Comparison of ENCODE assay signal across 8 mouse cellular contexts in the genomic region with DNA sequence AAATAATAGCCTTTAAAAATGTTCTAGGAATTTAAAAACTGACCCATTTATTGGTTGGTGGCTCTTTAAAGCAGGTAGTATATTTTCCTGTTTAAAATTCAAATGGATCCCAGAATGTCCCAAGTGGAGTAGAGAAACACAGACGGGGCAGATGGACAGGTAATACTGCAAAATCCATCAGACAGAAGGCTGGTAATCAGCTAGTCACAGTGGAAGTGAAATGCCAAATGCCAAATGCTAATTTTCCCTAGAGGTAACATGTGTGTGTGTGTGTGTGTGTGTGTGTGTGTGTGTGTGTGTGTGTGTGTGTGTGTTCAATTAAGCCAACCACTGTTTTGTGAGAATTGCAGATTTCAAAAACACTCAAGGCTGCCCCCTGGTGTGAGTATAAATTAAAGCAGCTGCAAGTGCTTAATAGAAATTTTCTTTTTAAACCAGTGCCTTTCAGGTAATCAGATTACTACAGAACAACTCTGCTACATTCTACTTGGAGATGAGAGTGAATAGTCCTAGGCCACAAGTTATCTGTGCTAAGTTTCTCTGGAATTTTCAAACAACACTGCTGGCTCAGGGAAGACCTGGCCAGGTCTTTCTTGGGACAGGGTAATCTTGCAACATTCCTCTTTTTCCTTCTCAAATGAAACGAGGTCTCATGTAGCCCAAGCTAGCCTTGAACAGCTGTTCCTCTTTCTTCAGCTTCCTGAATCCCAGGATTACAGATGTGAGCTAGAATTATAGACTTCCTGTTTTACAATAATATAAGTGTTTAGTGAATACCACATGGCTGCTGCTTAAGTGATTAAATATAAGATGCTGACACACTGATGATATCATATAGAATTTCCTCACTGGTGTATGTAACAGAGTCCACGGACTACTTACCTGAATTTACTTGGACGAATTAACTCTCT.
DNase-seq lines count a peak whose midpoint lies in the region; ATAC-seq lines count a peak whose summit lies in the region.

No protein-coding gene starts in this region.

- H3K4me3 ChIP-seq in forebrain, embryonic 16.5 days (replicated peaks; ENCODE audit: low read length) = no peak overlapping the region

- no peaks in the 10 kb centered on the region for H3K4me1 ChIP-seq in forebrain, embryonic 16.5 days (replicated peaks; ENCODE audit: control insufficient read depth, insufficient read depth, low read length)

- intact Hi-C loops in left cerebral cortex, postnatal 36 days (cut with DNase I) = loop anchor here (2.0 kb wide), 2 partner anchors 139 to 173 kb away; no protein-coding TSS in a partner anchor

- H3K27me3 ChIP-seq in forebrain, embryonic 16.5 days (replicated peaks; ENCODE audit: control insufficient read depth, insufficient read depth, low read length) = no peaks in the 10 kb centered on the region

- peak; percentile 47 to 62 for DNase-seq in left cerebral cortex, adult 18-20 months (ENCODE audit: low spot score in 2 of 2)
- no peak for DNase-seq in left cerebral cortex, postnatal 36 days (ENCODE audit: low spot score in 2 of 2)
- DNase-seq in NIH3T3 (ENCODE audit: low read depth) = peak; percentile 52
- DNase-seq in cerebellum, adult 18-20 months = peak; percentile 36 to 64
- DNase-seq in spleen, adult 18-20 months = no peak

- 63% methylated on average over 4 of the region's 4 CpGs for WGBS in forebrain, embryonic 16.5 days

- no peaks in the 10 kb centered on the region for H3K9me3 ChIP-seq in forebrain, embryonic 16.5 days (ENCODE audit: control insufficient read depth, low read length)

- ATAC-seq in forebrain, embryonic 16.5 days = peak; percentile 45
- peak; percentile 71 for ATAC-seq in megakaryocyte progenitor cell, adult 5-6 weeks (replicated peaks; ENCODE audit: poor library complexity)
- no peak for ATAC-seq in frontal cortex, adult (ENCODE audit: low TSS enrichment)

- no peak overlapping the region for H3K27ac ChIP-seq in forebrain, embryonic 16.5 days (ENCODE audit: low read length)

- H3K4me2 ChIP-seq in forebrain, embryonic 16.5 days (ENCODE audit: low read length) = no peak overlapping the region

- H3K36me3 ChIP-seq in forebrain, embryonic 16.5 days (ENCODE audit: control insufficient read depth, insufficient read depth) = no peaks in the 10 kb centered on the region

- H3K9ac ChIP-seq in forebrain, embryonic 16.5 days (replicated peaks; ENCODE audit: low read depth, low read length) = no peak overlapping the region

Comparison
In these comparisons a context has a peak if more than half of its experiments do, and no peak if none do; other contexts are left out.
1. DNase-seq: peak in left cerebral cortex, adult 18-20 months (2 of 2), NIH3T3 (single experiment) and cerebellum, adult 18-20 months (2 of 2); none in left cerebral cortex, postnatal 36 days (0 of 2) and spleen, adult 18-20 months (0 of 2).